Mouse (Mus musculus): ENCODE data around the gene Hist1h4i. TPM values are rescaled to one million over a fixed set of nuclear protein-coding genes. Genes with fewer than 3 reads are reported as not detected.

Hist1h4i gene
- total RNA-seq, 2 experiments from 2014 or later = 42.3 to 89.0 TPM

DNA sequence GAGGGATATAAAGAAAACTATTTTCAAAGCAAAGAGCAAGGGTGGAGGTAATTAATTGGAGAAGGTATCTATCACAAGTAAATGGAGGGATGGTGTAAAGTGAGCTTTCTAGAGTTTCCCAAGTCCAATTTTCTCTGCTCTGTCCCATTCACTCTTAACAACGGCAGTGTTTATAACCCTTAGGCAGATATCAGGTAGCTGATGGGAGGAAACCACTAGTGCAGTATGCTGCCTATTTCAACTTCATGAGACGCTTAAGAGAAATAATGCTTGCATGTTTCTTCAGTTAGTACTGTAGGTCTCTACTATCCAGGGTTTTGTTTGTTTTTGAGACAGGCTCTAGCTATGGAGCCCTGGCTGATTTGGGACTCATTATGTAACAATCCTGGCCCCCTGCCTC is 3.7 kb downstream of the Hist1h4i start:
- no peak for ATAC-seq (replicated peaks; ENCODE audit: poor library complexity)

DNA sequence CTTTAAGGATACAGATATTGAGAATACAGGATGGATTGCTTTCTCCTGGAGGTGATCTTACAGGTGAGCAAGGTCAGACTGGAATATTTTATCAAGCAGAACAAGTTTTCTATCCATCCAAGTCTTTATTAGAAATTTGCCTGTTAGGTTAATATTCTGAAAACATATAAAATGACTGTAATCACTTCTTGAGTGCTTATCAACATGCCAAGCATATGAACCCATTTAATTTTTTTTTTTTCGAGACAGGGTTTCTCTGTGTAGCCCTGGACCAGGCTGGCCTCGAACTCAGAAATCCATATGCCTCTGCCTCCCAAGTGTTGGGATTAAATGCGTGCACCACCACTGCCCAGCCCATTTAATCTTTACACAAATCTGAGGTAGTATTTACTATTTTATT is 4.2 kb downstream of the Hist1h4i start:
- no peak for ATAC-seq (replicated peaks; ENCODE audit: poor library complexity)

GRCm38 (mm10) chr13:22036149-22036956 is 4.8 kb downstream of the Hist1h4i start:
- ATAC-seq (replicated peaks; ENCODE audit: poor library complexity) = peak; percentile 16

DNA sequence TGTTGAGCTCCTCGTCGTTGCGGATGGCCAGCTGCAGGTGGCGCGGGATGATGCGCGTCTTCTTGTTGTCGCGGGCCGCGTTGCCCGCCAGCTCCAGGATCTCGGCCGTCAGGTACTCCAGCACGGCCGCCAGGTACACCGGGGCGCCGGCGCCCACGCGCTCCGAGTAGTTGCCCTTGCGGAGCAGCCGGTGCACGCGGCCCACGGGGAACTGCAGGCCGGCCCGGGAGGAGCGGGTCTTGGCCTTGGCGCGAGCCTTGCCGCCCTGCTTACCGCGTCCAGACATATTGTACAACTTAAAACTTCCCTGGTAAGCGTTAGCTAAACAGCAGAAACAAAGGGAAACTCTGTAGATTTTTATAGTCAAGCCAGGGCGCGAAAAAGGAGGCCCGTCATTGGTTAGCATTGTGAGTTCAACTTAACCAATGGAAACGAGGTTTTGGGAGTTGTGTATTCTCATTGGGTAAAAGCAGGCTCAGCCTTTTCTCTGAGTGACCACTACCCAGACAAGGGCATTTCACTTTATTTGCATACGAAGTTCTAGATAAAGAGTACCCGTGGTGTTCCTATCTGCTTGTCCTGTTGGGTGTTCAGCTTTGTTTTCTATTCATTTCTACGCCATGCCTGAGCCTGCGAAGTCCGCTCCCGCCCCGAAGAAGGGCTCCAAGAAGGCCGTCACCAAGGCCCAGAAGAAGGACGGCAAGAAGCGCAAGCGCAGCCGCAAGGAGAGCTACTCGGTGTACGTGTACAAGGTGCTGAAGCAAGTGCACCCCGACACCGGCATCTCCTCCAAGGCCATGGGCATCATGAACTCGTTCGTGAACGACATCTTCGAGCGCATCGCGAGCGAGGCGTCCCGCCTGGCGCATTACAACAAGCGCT is 5.7 kb downstream of the Hist1h4i start, which contains the start of the genes Hist1h2ah and Hist1h2bk:
Hist1h2ah (minus strand) TSS at position 302 of the 882 bp plus-strand sequence.
Hist1h2bk (plus strand) TSS at position 604 of the 882 bp plus-strand sequence.
- peak; percentile 80 for ATAC-seq (replicated peaks; ENCODE audit: poor library complexity)

DNA sequence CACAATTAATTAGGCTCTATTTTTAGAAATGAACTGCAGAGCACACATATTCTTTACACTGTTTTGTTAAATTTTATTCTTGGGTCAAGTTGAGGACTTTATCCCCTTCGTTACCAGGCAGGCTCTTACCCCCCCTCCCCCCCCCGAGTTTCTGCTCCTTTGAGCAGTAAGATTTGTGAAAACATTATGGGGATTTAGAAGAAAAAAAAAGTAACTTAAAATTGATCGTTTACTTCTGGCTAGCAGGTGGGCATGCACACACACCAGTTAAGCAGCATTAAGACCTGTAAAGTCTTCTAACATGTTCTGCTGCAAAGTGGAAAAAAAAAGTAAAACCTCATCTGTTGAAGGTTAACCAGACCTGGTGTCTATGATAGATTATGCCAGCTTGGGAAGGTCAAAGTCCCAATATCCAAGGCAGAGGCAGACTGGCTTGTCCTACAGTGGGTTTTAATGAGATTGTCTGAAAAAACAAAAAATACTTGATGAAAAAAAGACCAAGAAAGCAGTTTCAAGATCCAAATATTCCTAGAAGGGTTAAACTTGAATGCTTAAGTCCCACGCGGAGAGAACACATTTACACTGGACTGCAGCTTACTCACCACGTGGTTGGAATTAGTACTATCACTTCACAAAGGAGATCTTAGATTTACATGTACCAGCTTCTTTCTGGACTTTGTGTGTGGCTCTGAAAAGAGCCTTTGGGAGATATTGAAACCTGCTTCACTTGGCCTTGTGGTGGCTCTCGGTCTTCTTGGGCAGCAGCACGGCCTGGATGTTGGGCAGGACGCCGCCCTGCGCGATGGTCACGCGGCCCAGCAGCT is 6.5 kb downstream of the Hist1h4i start:
- ATAC-seq (replicated peaks; ENCODE audit: poor library complexity) = 0 out of 2 replicates have a peak, but pooled peaks have one; percentile 12

DNA sequence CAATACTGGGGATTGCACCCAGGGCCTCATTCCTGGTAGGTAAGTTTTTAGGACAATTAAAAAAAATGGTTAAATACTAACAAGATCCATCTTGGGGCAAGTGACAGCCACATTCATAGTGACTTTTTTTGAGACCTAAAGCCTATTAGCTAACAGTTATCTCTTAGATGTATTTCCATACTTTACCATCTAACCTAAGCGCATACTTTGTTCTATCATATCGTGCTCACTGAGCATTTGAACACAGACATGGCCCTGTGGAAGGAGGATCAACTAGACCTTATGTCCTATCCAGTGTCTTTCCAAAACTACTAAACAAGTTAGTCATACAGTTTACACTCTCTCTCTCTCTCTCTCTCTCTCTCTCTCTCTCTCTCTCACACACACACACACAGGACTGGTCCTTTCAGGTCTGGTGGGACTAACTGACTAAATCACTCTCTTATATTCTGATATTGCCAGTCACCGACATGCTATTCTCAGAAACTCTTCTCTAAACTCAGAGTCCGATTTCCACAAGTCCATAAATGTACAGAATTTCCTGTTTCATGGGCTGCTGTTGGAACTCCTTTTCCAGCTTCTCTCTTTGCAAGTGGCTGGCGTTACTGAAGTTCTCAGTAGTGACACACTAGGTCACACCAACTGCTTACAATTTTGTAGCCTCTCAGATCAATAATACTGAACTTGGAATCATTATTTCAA is 7.3 kb downstream of the Hist1h4i start:
- ATAC-seq (replicated peaks; ENCODE audit: poor library complexity) = no peak

DNA sequence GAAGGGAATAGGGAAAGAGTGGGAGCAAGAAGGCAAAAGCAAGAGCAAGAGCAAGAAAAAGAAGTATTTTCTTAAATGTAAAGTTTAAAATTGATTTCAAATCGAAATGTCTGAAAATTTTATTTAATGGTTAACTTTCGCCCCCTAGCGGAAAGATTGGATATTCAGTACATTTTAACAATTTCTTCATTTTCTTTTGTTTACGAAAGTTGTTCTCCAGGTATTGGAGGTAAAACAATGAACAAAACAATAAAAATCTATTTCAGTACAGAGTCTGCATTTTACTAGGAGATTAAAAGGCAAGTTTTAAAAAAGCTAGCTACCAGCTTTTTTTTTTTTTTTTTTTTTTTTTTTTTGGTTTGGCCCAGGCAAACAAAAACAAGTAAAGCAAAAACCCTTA is 10.7 kb downstream of the Hist1h4i start:
- ATAC-seq (replicated peaks; ENCODE audit: poor library complexity) = no peak

DNA sequence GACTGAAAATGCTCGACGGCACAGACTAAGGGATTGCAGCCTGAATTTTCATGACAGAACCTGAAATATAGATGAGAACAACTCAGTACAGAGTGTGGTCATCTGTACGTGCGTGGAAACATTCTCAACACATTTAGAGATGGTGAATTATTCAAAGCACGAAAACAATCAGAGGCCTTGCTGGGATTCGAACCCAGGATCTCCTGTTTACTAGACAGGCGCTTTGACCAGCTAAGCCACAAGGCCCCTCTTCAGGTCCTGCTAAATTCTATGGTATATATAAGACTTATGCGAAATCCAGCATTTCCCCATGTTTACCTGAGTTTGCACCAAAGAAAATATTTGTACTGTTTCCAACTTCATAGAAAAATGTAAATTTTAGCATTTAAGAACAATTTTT is 11.2 kb downstream of the Hist1h4i start:
- ATAC-seq (replicated peaks; ENCODE audit: poor library complexity) = no peak

- ATAC-seq (replicated peaks; ENCODE audit: poor library complexity) = peak; percentile 87
These were observed 12.3 kb downstream of the Hist1h4i start for GRCm38 (mm10) chr13:22028673-22029460.

DNA sequence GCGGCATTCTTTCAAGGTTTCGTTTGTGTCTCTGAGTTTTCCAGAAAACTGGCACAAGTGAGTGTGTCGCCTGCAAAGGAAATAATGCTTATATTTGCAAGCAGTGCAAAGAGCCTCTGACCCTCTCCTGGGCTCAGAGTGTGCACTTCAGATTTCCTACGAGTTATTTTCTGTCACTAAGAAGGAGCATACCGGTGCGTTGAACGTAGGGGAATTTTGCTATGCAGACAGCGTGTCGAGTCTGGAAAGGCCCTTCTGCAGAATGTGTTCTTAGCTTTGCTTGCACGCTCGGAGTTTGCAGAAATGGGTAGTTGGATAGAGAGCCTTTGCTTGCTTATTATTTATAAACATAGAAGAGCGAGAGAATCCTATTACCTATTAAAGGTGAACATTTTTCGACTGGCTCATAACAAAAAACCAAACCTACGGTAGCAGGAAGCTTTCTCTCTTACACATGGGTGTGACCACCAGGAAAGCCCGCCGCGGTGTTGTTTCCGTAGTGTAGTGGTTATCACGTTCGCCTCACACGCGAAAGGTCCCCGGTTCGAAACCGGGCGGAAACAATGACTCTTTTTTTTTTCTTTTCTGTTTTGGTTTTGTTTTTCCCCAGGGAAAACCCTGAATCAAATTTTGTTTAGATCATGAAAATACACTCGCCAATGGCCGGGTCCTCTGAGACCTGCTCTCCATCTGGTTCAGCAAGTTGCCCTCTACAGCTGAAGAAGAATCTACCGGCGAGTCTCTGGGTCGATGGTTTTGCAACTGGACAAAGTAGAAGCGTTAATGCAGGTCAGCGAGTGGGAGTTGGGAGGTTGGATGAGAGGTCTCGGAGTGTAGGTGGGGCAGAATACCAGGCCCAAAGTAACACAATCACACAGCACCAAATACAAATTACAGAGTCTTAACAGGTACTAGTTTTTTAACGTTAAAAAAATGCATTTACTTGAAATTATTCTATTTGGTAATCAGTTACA is 14.8 kb downstream of the Hist1h4i start:
- peak; percentile 40 for ATAC-seq (replicated peaks; ENCODE audit: poor library complexity)

DNA sequence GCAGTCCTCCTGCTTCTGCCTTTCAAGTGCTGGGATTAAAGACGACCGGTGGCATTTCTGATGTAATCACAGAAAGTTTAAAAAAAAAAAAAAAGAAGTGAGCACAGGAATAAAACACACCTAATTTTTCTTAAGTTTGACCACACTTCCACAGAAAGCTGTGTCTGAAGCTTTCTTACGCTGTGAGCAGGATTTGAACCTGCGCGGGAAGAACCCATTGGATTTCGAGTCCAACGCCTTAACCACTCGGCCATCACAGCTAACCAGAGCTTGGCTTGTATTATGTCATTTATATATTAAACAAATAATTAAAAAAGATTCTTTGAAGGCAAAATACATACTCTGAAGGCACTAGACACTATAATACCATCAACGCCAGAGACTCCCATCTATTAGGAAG is 18.9 kb downstream of the Hist1h4i start:
- peak; percentile 72 for ATAC-seq (replicated peaks; ENCODE audit: poor library complexity)

GRCm38 (mm10) chr13:22021581-22021980 is 19.6 kb downstream of the Hist1h4i start:
- no peak for ATAC-seq (replicated peaks; ENCODE audit: poor library complexity)

DNA sequence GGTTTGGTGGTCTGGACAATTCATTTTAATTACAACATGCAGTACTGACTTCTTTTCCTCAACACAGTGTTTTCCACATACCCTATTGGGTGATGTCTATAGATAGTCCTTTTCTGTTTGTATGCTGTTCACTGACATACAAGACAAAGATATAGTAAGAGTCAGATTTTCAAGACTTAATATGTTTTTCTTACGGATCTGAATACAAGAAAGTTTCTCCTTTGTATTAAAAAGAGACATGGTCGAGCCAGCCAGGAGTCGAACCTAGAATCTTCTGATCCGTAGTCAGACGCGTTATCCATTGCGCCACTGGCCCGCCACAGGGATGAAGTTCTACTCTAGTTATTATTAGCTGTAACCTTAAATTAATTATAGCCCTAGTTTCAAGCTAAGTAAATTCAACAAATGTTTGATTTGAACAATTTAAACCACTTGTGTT is 20.2 kb downstream of the Hist1h4i start:
- peak; percentile 63 for ATAC-seq (replicated peaks; ENCODE audit: poor library complexity)

- ATAC-seq (replicated peaks; ENCODE audit: poor library complexity) = peak; percentile 41; the same call in 1 of the 2 replicates
These were observed 21.0 kb downstream of the Hist1h4i start for GRCm38 (mm10) chr13:22019934-22020835.

DNA sequence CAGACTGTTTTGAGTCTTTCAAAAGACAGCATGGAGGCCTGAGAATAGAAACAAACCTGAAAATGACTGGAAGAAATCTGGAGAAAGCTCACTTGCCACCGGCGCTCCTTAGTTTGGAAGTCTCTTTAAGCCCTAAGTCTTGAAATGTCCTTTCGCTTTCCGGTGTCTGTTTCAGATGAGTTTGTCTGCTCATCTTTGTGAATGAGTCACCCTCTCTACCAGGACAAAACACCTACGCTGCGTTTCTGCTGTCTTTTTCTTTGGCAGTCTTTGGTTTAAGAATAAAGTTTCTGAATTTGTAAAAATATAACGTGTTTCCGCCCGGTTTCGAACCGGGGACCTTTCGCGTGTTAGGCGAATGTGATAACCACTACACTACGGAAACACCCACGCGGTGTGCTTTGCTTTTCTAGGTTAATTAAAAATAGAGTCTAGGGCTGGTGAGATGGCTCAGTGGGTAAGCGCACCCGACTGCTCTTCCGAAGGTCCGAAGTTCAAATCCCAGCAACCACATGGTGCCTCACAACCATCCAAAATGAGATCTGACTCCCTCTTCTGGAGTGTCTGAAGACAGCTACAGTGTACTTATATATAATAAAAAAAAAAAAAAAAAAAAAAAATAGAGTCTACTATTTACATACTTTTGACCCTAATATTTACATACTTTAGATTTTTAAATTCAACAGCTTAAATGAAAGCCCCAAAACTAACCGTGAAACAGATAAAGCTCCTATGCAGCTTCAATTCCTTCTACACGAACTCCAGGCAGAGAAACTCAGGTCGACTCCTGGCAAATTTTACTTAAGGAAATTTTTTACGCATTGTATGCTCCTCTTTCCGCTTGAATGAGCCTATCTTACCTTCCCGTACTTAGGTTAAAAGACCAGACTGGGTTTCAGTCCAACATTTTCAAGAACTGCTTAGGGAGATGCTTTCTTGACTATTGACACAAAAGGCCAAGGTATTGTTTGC is 25.4 kb downstream of the Hist1h4i start:
- peak; percentile 79 for ATAC-seq (replicated peaks; ENCODE audit: poor library complexity)

DNA sequence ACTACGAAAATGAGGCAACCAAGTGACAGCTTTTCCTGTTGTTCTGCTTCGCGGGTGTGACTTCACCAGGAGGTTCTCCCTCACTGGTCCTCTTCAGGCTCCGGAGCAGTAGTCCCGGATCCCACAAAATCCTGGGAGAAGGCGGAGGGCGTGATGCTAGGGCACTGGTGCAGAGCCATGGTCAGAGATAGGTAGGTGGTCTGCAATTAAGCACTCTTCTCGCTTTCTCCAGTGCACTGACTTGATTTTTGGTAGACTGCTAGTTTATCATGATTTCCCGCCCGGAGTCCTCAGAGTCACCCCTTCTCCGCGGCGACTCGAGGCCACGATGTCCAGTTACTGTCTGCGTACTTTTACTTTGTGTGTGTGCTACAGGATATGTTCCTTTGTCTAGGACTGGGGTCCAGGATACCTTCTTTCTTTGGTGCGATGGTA is 26.7 kb downstream of the Hist1h4i start:
- no peak for ATAC-seq (replicated peaks; ENCODE audit: poor library complexity)
